Mouse (Mus musculus): ENCODE results near the gene Fam118b.

DNA sequence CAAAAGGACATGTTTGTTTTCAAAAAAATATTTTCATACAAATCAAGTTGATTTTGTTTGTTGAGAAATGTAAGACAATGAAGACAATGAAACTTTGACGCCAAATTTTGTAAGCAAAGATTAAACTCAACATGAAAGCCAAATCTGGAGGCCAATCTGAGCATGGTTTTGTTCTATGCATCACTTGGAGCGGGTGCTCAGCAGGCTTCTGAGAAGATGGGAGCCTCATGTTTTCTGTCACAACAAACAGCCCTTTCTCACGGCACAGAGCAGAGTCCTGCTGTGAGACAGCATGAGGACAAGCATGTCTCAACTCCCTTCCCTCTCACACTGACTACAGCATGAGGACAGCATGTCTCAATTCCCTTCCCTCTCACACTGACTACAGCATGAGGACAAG is 31.6 kb downstream of the Fam118b start:
- no peak for TF ChIP-seq CTCF (IDR thresholded peaks at IDR 0.05; ENCODE audit: control insufficient read depth, insufficient read depth, insufficient read length)
- no peak for TF ChIP-seq FOSL1 (IDR thresholded peaks at IDR 0.05; ENCODE audit: insufficient read depth, low read length, poor library complexity, severe bottlenecking)
- no peak for TF ChIP-seq USF1 (IDR thresholded peaks at IDR 0.05; ENCODE audit: low read depth)
- TF ChIP-seq MAX (IDR thresholded peaks at IDR 0.05): no peak

Data from C2C12 (cell line).